Mouse (Mus musculus): ENCODE measurements around the gene Vsig10. TPM values are rescaled to one million over a fixed set of nuclear protein-coding genes. Genes with fewer than 3 reads are reported as not detected.

Vsig10 gene
- polyA plus RNA-seq, 1 experiment from 2014 or later: 2.0 TPM

- Histone ChIP-seq H3K9ac (ENCODE audit: low read depth, low read length) (no peak overlapping the region), H3K4me3 (ENCODE audit: low read depth, low read length) (no peak overlapping the region), H3K36me3 (ENCODE audit: control insufficient read depth, insufficient read depth, low read length) (no peaks in the 10 kb centered on the region), H3K4me2 (replicated peaks; ENCODE audit: low read depth, low read length) (no peak overlapping the region), H3K4me1 (replicated peaks; ENCODE audit: control insufficient read depth, insufficient read depth, low read length) (peaks cover 2% of the 10 kb centered on the region; the same call in 1 of the 2 replicates), H3K27ac (ENCODE audit: low read depth, low read length) (no peak overlapping the region), H3K27me3 (ENCODE audit: control insufficient read depth, insufficient read depth, low read length) (no peaks in the 10 kb centered on the region), H3K9me3 (ENCODE audit: control insufficient read depth, low read length) (no peaks in the 10 kb centered on the region)
- no peak for ATAC-seq (ENCODE audit: low FRiP score)
- WGBS: 51% methylated on average over 13 of the region's 13 CpGs
- no peak for DNase-seq (ENCODE audit: low spot score)
Measured at GRCm38 (mm10) chr5:117360631-117361541, 42.0 kb downstream of the Vsig10 start.

- no peak overlapping the region for H3K9ac ChIP-seq (ENCODE audit: low read depth, low read length)
- H3K36me3 ChIP-seq (ENCODE audit: control insufficient read depth, insufficient read depth, low read length): no peaks in the 10 kb centered on the region
- H3K27me3 ChIP-seq (ENCODE audit: control insufficient read depth, insufficient read depth, low read length): no peaks in the 10 kb centered on the region
- H3K4me1 ChIP-seq (replicated peaks; ENCODE audit: control insufficient read depth, insufficient read depth, low read length): no peaks in the 10 kb centered on the region; the same call in 1 of the 2 replicates
- H3K27ac ChIP-seq (ENCODE audit: low read depth, low read length): no peak overlapping the region
- no peaks in the 10 kb centered on the region for H3K9me3 ChIP-seq (ENCODE audit: control insufficient read depth, low read length)
- no peak for DNase-seq (ENCODE audit: low spot score)
- no peak for ATAC-seq (ENCODE audit: low FRiP score)
- H3K4me3 ChIP-seq (ENCODE audit: low read depth, low read length): no peak overlapping the region
- 92% methylated on average over 4 of the region's 4 CpGs for WGBS
- no peak overlapping the region for H3K4me2 ChIP-seq (replicated peaks; ENCODE audit: low read depth, low read length)
Measured at GRCm38 (mm10) chr5:117361590-117361989, 42.7 kb downstream of the Vsig10 start.

- DNase-seq (ENCODE audit: low spot score) (no peak), ATAC-seq (ENCODE audit: low FRiP score) (no peak)
- H3K4me3 ChIP-seq (ENCODE audit: low read depth, low read length): no peak overlapping the region
- WGBS: 54% methylated on average over 15 of the region's 15 CpGs
- H3K4me2 ChIP-seq (replicated peaks; ENCODE audit: low read depth, low read length): no peak overlapping the region
- no peaks in the 10 kb centered on the region for H3K9me3 ChIP-seq (ENCODE audit: control insufficient read depth, low read length)
- no peak overlapping the region for H3K27ac ChIP-seq (ENCODE audit: low read depth, low read length)
- H3K9ac ChIP-seq (ENCODE audit: low read depth, low read length): no peak overlapping the region
- H3K27me3 ChIP-seq (ENCODE audit: control insufficient read depth, insufficient read depth, low read length): no peaks in the 10 kb centered on the region
- H3K36me3 ChIP-seq (ENCODE audit: control insufficient read depth, insufficient read depth, low read length): no peaks in the 10 kb centered on the region
- H3K4me1 ChIP-seq (replicated peaks; ENCODE audit: control insufficient read depth, insufficient read depth, low read length): no peaks in the 10 kb centered on the region; the same call in 1 of the 2 replicates
Measured at GRCm38 (mm10) chr5:117363066-117363782, 44.3 kb downstream of the Vsig10 start.

DNA sequence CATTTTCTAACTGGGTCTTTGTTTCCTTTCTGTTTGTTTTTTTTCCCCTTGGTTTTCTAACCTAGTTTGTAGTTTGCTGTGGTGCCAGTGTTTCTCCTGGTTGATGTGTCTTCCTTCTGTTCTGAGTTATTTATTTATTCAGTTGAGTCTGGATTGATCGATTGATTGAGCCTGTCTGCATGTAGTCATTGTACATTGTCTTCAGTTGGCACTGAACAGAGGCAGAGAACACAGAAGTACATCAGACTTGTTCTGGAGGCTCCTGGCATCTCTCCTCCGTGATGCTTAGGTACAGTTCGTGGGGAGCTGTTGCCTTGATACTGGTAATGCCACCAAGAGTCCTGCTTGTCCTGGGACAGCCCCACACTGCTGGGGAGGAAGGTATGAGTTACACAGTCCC lies 45.9 kb downstream of the Vsig10 start:
- DNase-seq (ENCODE audit: low spot score): no peak
- H3K9me3 ChIP-seq (ENCODE audit: control insufficient read depth, low read length): no peaks in the 10 kb centered on the region
- H3K36me3 ChIP-seq (ENCODE audit: control insufficient read depth, insufficient read depth, low read length): peaks cover 5% of the 10 kb centered on the region; the same call in 1 of the 2 replicates
- no peaks in the 10 kb centered on the region for H3K27me3 ChIP-seq (ENCODE audit: control insufficient read depth, insufficient read depth, low read length)
- H3K27ac ChIP-seq (ENCODE audit: low read depth, low read length): no peak overlapping the region
- ATAC-seq (ENCODE audit: low FRiP score): no peak
- H3K4me3 ChIP-seq (ENCODE audit: low read depth, low read length): no peak overlapping the region
- no peak overlapping the region for H3K9ac ChIP-seq (ENCODE audit: low read depth, low read length)
- no peak overlapping the region for H3K4me2 ChIP-seq (replicated peaks; ENCODE audit: low read depth, low read length)
- no peaks in the 10 kb centered on the region; the same call in 1 of the 2 replicates for H3K4me1 ChIP-seq (replicated peaks; ENCODE audit: control insufficient read depth, insufficient read depth, low read length)
- WGBS: 89% methylated on average over 3 of the region's 3 CpGs

- H3K36me3 ChIP-seq (ENCODE audit: control insufficient read depth, insufficient read depth, low read length): peaks cover 5% of the 10 kb centered on the region; the same call in 1 of the 2 replicates
- no peak overlapping the region for H3K27ac ChIP-seq (ENCODE audit: low read depth, low read length)
- ATAC-seq (ENCODE audit: low FRiP score) (no peak), DNase-seq (ENCODE audit: low spot score) (no peak)
- no peak overlapping the region for H3K9ac ChIP-seq (ENCODE audit: low read depth, low read length)
- H3K9me3 ChIP-seq (ENCODE audit: control insufficient read depth, low read length): no peaks in the 10 kb centered on the region
- no peak overlapping the region for H3K4me3 ChIP-seq (ENCODE audit: low read depth, low read length)
- H3K27me3 ChIP-seq (ENCODE audit: control insufficient read depth, insufficient read depth, low read length): no peaks in the 10 kb centered on the region
- H3K4me1 ChIP-seq (replicated peaks; ENCODE audit: control insufficient read depth, insufficient read depth, low read length): no peaks in the 10 kb centered on the region
- no peak overlapping the region for H3K4me2 ChIP-seq (replicated peaks; ENCODE audit: low read depth, low read length)
- WGBS: 91% methylated on average over 13 of the region's 13 CpGs
Measured at GRCm38 (mm10) chr5:117365904-117366561, 47.1 kb downstream of the Vsig10 start.

GRCm38 (mm10) chr5:117367206-117367605 lies 48.3 kb downstream of the Vsig10 start:
- Histone ChIP-seq H3K27ac (ENCODE audit: low read depth, low read length) (no peak overlapping the region), H3K36me3 (ENCODE audit: control insufficient read depth, insufficient read depth, low read length) (peaks cover 5% of the 10 kb centered on the region; the same call in 1 of the 2 replicates), H3K4me3 (ENCODE audit: low read depth, low read length) (no peak overlapping the region), H3K4me1 (replicated peaks; ENCODE audit: control insufficient read depth, insufficient read depth, low read length) (no peaks in the 10 kb centered on the region), H3K4me2 (replicated peaks; ENCODE audit: low read depth, low read length) (no peak overlapping the region), H3K9me3 (ENCODE audit: control insufficient read depth, low read length) (no peaks in the 10 kb centered on the region), H3K9ac (ENCODE audit: low read depth, low read length) (no peak overlapping the region), H3K27me3 (ENCODE audit: control insufficient read depth, insufficient read depth, low read length) (no peaks in the 10 kb centered on the region)
- no peak for DNase-seq (ENCODE audit: low spot score)
- no peak for ATAC-seq (ENCODE audit: low FRiP score)
- WGBS: 42% methylated on average over 8 of the region's 8 CpGs

GRCm38 (mm10) chr5:117370592-117370991 lies 51.7 kb downstream of the Vsig10 start:
- Histone ChIP-seq H3K9me3 (ENCODE audit: control insufficient read depth, low read length) (no peaks in the 10 kb centered on the region), H3K36me3 (ENCODE audit: control insufficient read depth, insufficient read depth, low read length) (peaks cover 5% of the 10 kb centered on the region; the same call in 1 of the 2 replicates), H3K27me3 (ENCODE audit: control insufficient read depth, insufficient read depth, low read length) (no peaks in the 10 kb centered on the region), H3K4me2 (replicated peaks; ENCODE audit: low read depth, low read length) (no peak overlapping the region), H3K4me3 (ENCODE audit: low read depth, low read length) (no peak overlapping the region), H3K9ac (ENCODE audit: low read depth, low read length) (no peak overlapping the region), H3K4me1 (replicated peaks; ENCODE audit: control insufficient read depth, insufficient read depth, low read length) (no peaks in the 10 kb centered on the region), H3K27ac (ENCODE audit: low read depth, low read length) (no peak overlapping the region)
- WGBS: 96% methylated on average over 10 of the region's 10 CpGs
- no peak for ATAC-seq (ENCODE audit: low FRiP score)
- DNase-seq (ENCODE audit: low spot score): no peak

GRCm38 (mm10) chr5:117373418-117373817 lies 54.5 kb downstream of the Vsig10 start:
- no peak overlapping the region for H3K27ac ChIP-seq (ENCODE audit: low read depth, low read length)
- DNase-seq (ENCODE audit: low spot score) (no peak), ATAC-seq (ENCODE audit: low FRiP score) (no peak)
- no peak overlapping the region for H3K4me2 ChIP-seq (replicated peaks; ENCODE audit: low read depth, low read length)
- H3K9ac ChIP-seq (ENCODE audit: low read depth, low read length): no peak overlapping the region
- peaks cover 4% of the 10 kb centered on the region for H3K36me3 ChIP-seq (ENCODE audit: control insufficient read depth, insufficient read depth, low read length)
- no peaks in the 10 kb centered on the region for H3K9me3 ChIP-seq (ENCODE audit: control insufficient read depth, low read length)
- no peak overlapping the region for H3K4me3 ChIP-seq (ENCODE audit: low read depth, low read length)
- WGBS: 92% methylated on average over 9 of the region's 9 CpGs
- no peaks in the 10 kb centered on the region for H3K4me1 ChIP-seq (replicated peaks; ENCODE audit: control insufficient read depth, insufficient read depth, low read length)
- H3K27me3 ChIP-seq (ENCODE audit: control insufficient read depth, insufficient read depth, low read length): no peaks in the 10 kb centered on the region
